8 mouse cellular contexts compared by ENCODE assay signal in the genomic region with DNA sequence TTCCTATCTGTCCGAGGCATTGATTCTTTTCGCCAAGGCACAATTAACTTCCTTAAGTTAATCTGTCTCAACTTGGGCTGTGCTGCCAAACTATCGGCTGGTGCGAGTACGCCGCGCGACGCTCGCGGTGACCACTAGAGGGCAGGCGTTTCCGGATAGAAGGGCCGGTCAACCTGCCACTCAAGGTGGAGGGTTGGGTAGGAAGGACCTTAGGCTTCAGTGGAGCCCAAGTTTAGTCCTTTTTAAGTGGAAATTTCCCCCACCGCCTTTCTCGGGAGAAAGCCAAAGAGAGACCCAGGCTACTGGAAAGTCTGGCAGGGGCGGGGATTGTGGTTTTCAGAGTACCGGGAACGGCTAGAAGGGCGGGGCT. TPM values are rescaled to one million over a fixed set of nuclear protein-coding genes. Genes with fewer than 3 reads are reported as not detected.
DNase-seq lines count a peak whose midpoint lies in the region; ATAC-seq and TF ChIP-seq lines count a peak whose summit lies in the region.

No protein-coding gene starts in this region.

- H3K27ac ChIP-seq in bone marrow, adult 2 months (ENCODE audit: control insufficient read depth, insufficient read depth, low read depth, low read length, poor library complexity), result no peak overlapping the region
- H3K27ac ChIP-seq in embryonic facial prominence, embryonic 15.5 days (replicated peaks), result peak overlapping the region; percentile 89
- H3K27ac ChIP-seq in heart, embryonic 10.5 days, result peak overlapping the region; percentile 85
- H3K27ac ChIP-seq in liver, embryonic 12.5 days, result no peak overlapping the region

- H3K4me2 ChIP-seq in embryonic facial prominence, embryonic 15.5 days (replicated peaks), result peak overlapping the region; percentile 82
- peak overlapping the region; percentile 76 for H3K4me2 ChIP-seq in liver, embryonic 12.5 days
- peak overlapping the region; percentile 70 for H3K4me2 ChIP-seq in myocyte (ENCODE audit: low read depth)

- peak overlapping the region; percentile 7; the same call in 1 of the 2 replicates for H3K9ac ChIP-seq in embryonic facial prominence, embryonic 15.5 days
- peak overlapping the region; percentile 59 for H3K9ac ChIP-seq in liver, embryonic 12.5 days

- peak; percentile 94 for DNase-seq in heart, embryonic 10.5 days (ENCODE audit: low spot score)
- DNase-seq in kidney, adult 9 months, result peak; percentile 96
- DNase-seq in spleen, postnatal 36 days (ENCODE audit: low spot score in 2 of 2), result peak; percentile 82 to 85

- no peaks in the 10 kb centered on the region for H3K79me2 ChIP-seq in C2C12 (ENCODE audit: control insufficient read depth, insufficient read depth)
- no peaks in the 10 kb centered on the region for H3K79me2 ChIP-seq in myocyte (ENCODE audit: control insufficient read depth, insufficient read depth)

- peak; percentile 87 for TF ChIP-seq CTCF in C2C12 (IDR thresholded peaks at IDR 0.05; ENCODE audit: control insufficient read depth, insufficient read depth, insufficient read length)
- peak; percentile 95 for TF ChIP-seq CTCF in bone marrow, adult 2 months (IDR thresholded peaks at IDR 0.05; ENCODE audit: control insufficient read depth, insufficient read depth, low read length)

- H3K36me3 ChIP-seq in C2C12 (ENCODE audit: control insufficient read depth, insufficient read depth) (no peaks in the 10 kb centered on the region), myocyte (ENCODE audit: control insufficient read depth, insufficient read depth) (no peaks in the 10 kb centered on the region)
- H3K36me3 ChIP-seq in embryonic facial prominence, embryonic 15.5 days, result peaks cover 9% of the 10 kb centered on the region; the same call in 1 of the 2 replicates
- H3K36me3 ChIP-seq in heart, embryonic 10.5 days, result peaks cover 3% of the 10 kb centered on the region; the same call in 1 of the 2 replicates
- H3K36me3 ChIP-seq in liver, embryonic 12.5 days, result no peaks in the 10 kb centered on the region

- ATAC-seq in embryonic facial prominence, embryonic 15.5 days (ENCODE audit: insufficient number of reproducible peaks, low FRiP score, low TSS enrichment, low read depth), result peak; percentile 56; the same call in 1 of the 2 replicates
- ATAC-seq in liver, embryonic 12.5 days, result peak; percentile 54

- TF ChIP-seq POLR2A in bone marrow, adult 2 months (IDR thresholded peaks at IDR 0.05; ENCODE audit: borderline replicate concordance, control insufficient read depth, low read depth, low read length), result no peak; the same call in 1 of the 2 replicates
- TF ChIP-seq POLR2A in myocyte (IDR thresholded peaks at IDR 0.05; ENCODE audit: insufficient read length, low read depth), result no peak

- under 1% methylated on average over 20 of the region's 20 CpGs for WGBS in bone marrow, adult 2 months
- WGBS in embryonic facial prominence, embryonic 15.5 days, result 0% methylated on average over 20 of the region's 20 CpGs
- under 1% methylated on average over 20 of the region's 20 CpGs for WGBS in heart, embryonic 10.5 days
- under 1% methylated on average over 20 of the region's 20 CpGs for WGBS in liver, embryonic 12.5 days (ENCODE audit: insufficient replicate concordance)

- H3K4me3 ChIP-seq in C2C12 (ENCODE audit: insufficient read depth, poor library complexity, severe bottlenecking), result no peak overlapping the region
- peak overlapping the region; percentile 30 for H3K4me3 ChIP-seq in bone marrow, adult 2 months (replicated peaks; ENCODE audit: control insufficient read depth, low read depth, low read length)
- H3K4me3 ChIP-seq in embryonic facial prominence, embryonic 15.5 days (replicated peaks), result peak overlapping the region; percentile 46
- H3K4me3 ChIP-seq in heart, embryonic 10.5 days, result peak overlapping the region; percentile 64
- peak overlapping the region; percentile 55 for H3K4me3 ChIP-seq in liver, embryonic 12.5 days
- peak overlapping the region; percentile 22 for H3K4me3 ChIP-seq in myocyte

- H3ac ChIP-seq in C2C12 (ENCODE audit: control insufficient read depth, insufficient read length, low read depth) (peak overlapping the region; percentile 7), myocyte (ENCODE audit: control insufficient read depth, insufficient read length) (no peak overlapping the region)

- H3K4me1 ChIP-seq in bone marrow, adult 2 months (ENCODE audit: control insufficient read depth, insufficient read depth, low read length), result no peaks in the 10 kb centered on the region
- H3K4me1 ChIP-seq in embryonic facial prominence, embryonic 15.5 days, result peaks cover 37% of the 10 kb centered on the region
- H3K4me1 ChIP-seq in heart, embryonic 10.5 days, result peaks cover 53% of the 10 kb centered on the region
- peaks cover 34% of the 10 kb centered on the region for H3K4me1 ChIP-seq in liver, embryonic 12.5 days

- H3K27me3 ChIP-seq in C2C12 (ENCODE audit: control insufficient read depth, insufficient read depth, insufficient read length) (no peaks in the 10 kb centered on the region), myocyte (ENCODE audit: control insufficient read depth, insufficient read depth, insufficient read length) (no peaks in the 10 kb centered on the region)
- no peaks in the 10 kb centered on the region; the same call in 1 of the 2 replicates for H3K27me3 ChIP-seq in embryonic facial prominence, embryonic 15.5 days
- H3K27me3 ChIP-seq in heart, embryonic 10.5 days (ENCODE audit: insufficient read depth, poor library complexity, severe bottlenecking), result peaks cover 77% of the 10 kb centered on the region
- peaks cover 96% of the 10 kb centered on the region for H3K27me3 ChIP-seq in liver, embryonic 12.5 days (replicated peaks)

- no peaks in the 10 kb centered on the region for H3K79me3 ChIP-seq in C2C12 (ENCODE audit: low read depth)

- H3K9me3 ChIP-seq in embryonic facial prominence, embryonic 15.5 days (replicated peaks), result no peaks in the 10 kb centered on the region
- no peaks in the 10 kb centered on the region for H3K9me3 ChIP-seq in heart, embryonic 10.5 days
- H3K9me3 ChIP-seq in liver, embryonic 12.5 days (replicated peaks), result no peaks in the 10 kb centered on the region

TF ChIP-seq in C2C12, 6 proteins besides CTCF, POLR2A, EP300 and RAD21 (continues in another document):
- TF ChIP-seq FOSL1 (IDR thresholded peaks at IDR 0.05; ENCODE audit: insufficient read depth, low read length, poor library complexity, severe bottlenecking) (no peak), MAX (IDR thresholded peaks at IDR 0.05) (no peak), MYOD1 (IDR thresholded peaks at IDR 0.05; ENCODE audit: control insufficient read depth, insufficient read length, low read depth) (no peak), USF1 (IDR thresholded peaks at IDR 0.05; ENCODE audit: low read depth) (no peak)

TF ChIP-seq in myocyte, 11 proteins besides CTCF, POLR2A, EP300 and RAD21 (continues in another document):
- no peak for TF ChIP-seq TCF12 (IDR thresholded peaks at IDR 0.05; ENCODE audit: insufficient read depth, poor library complexity, severe bottlenecking)
- no peak for TF ChIP-seq CEBPB (IDR thresholded peaks at IDR 0.05; ENCODE audit: insufficient read depth, poor library complexity, severe bottlenecking)
- no peak for TF ChIP-seq USF1 (IDR thresholded peaks at IDR 0.05; ENCODE audit: low read depth)

RNA-seq across cellular contexts. Expression of a gene that starts 0.7 kb away (rescaled TPM):
- polyA plus RNA-seq in C2C12 (2012; fragmentation: generic; extraction: Trizol) (0.20 TPM), myocyte (2012; fragmentation: generic; extraction: Trizol) (0.37 TPM)
- 0.67 TPM in 1 of 2 replicates, not detected in the other for polyA plus RNA-seq in bone marrow, adult 2 months (2011; ENCODE audit: insufficient read depth, insufficient read length, low replicate concordance, missing spikeins)
- 4.0 and 10.2 TPM in 2 replicates for polyA plus RNA-seq in embryonic facial prominence, embryonic 15.5 days (2015; fragmentation: Nextera tagmentation; extraction: Ambion mirVana)
- 0.11 and 0.16 TPM in 2 replicates for polyA plus RNA-seq in heart, embryonic 10.5 days (2016; fragmentation: Nextera tagmentation; extraction: Ambion mirVana)
- polyA plus RNA-seq in liver, embryonic 12.5 days (2016; fragmentation: Nextera tagmentation; extraction: Ambion mirVana), result 0.13 TPM in 1 of 2 replicates, not detected in the other

RNA-seq across cellular contexts. Expression of a gene that starts 1.3 kb away (rescaled TPM):
- 248 TPM for polyA plus RNA-seq in C2C12 (2012; fragmentation: generic; extraction: Trizol)
- 33.9 and 66.4 TPM in 2 replicates for polyA plus RNA-seq in bone marrow, adult 2 months (2011; ENCODE audit: insufficient read depth, insufficient read length, low replicate concordance, missing spikeins)
- polyA plus RNA-seq in embryonic facial prominence, embryonic 15.5 days (2015; fragmentation: Nextera tagmentation; extraction: Ambion mirVana), result 173 and 196 TPM in 2 replicates
- 179 and 204 TPM in 2 replicates for polyA plus RNA-seq in heart, embryonic 10.5 days (2016; fragmentation: Nextera tagmentation; extraction: Ambion mirVana)
- polyA plus RNA-seq in liver, embryonic 12.5 days (2016; fragmentation: Nextera tagmentation; extraction: Ambion mirVana), result 160 and 167 TPM in 2 replicates
- polyA plus RNA-seq in myocyte (2012; fragmentation: generic; extraction: Trizol), result 114 TPM

RNA-seq across cellular contexts. Expression of a gene that starts 13.2 kb away (rescaled TPM):
- 9.1 TPM for polyA plus RNA-seq in C2C12 (2012; fragmentation: generic; extraction: Trizol)
- polyA plus RNA-seq in bone marrow, adult 2 months (2011; ENCODE audit: insufficient read depth, insufficient read length, low replicate concordance, missing spikeins), result 2.9 TPM in 1 of 2 replicates, not detected in the other
- 47.1 and 59.7 TPM in 2 replicates for polyA plus RNA-seq in embryonic facial prominence, embryonic 15.5 days (2015; fragmentation: Nextera tagmentation; extraction: Ambion mirVana)
- 18.1 and 20.0 TPM in 2 replicates for polyA plus RNA-seq in heart, embryonic 10.5 days (2016; fragmentation: Nextera tagmentation; extraction: Ambion mirVana)
- 1.7 and 3.1 TPM in 2 replicates for polyA plus RNA-seq in liver, embryonic 12.5 days (2016; fragmentation: Nextera tagmentation; extraction: Ambion mirVana)
- polyA plus RNA-seq in myocyte (2012; fragmentation: generic; extraction: Trizol), result 5.9 TPM

RNA-seq across cellular contexts. Expression of a gene that starts 17.6 kb away (rescaled TPM):
- polyA plus RNA-seq in C2C12 (2012; fragmentation: generic; extraction: Trizol) (299 TPM), myocyte (2012; fragmentation: generic; extraction: Trizol) (371 TPM)
- 47.8 and 69.5 TPM in 2 replicates for polyA plus RNA-seq in bone marrow, adult 2 months (2011; ENCODE audit: insufficient read depth, insufficient read length, low replicate concordance, missing spikeins)
- polyA plus RNA-seq in embryonic facial prominence, embryonic 15.5 days (2015; fragmentation: Nextera tagmentation; extraction: Ambion mirVana), result 294 and 310 TPM in 2 replicates
- polyA plus RNA-seq in heart, embryonic 10.5 days (2016; fragmentation: Nextera tagmentation; extraction: Ambion mirVana), result 244 and 260 TPM in 2 replicates
- 170 and 187 TPM in 2 replicates for polyA plus RNA-seq in liver, embryonic 12.5 days (2016; fragmentation: Nextera tagmentation; extraction: Ambion mirVana)

RNA-seq across cellular contexts. Expression of a gene that starts 17.9 kb away (rescaled TPM):
- polyA plus RNA-seq in C2C12 (2012; fragmentation: generic; extraction: Trizol) (11.0 TPM), myocyte (2012; fragmentation: generic; extraction: Trizol) (15.2 TPM)
- 0.59 and 1.6 TPM in 2 replicates for polyA plus RNA-seq in bone marrow, adult 2 months (2011; ENCODE audit: insufficient read depth, insufficient read length, low replicate concordance, missing spikeins)
- polyA plus RNA-seq in embryonic facial prominence, embryonic 15.5 days (2015; fragmentation: Nextera tagmentation; extraction: Ambion mirVana), result 5.0 and 5.9 TPM in 2 replicates
- 0.79 and 1.9 TPM in 2 replicates for polyA plus RNA-seq in heart, embryonic 10.5 days (2016; fragmentation: Nextera tagmentation; extraction: Ambion mirVana)
- 0.31 and 0.38 TPM in 2 replicates for polyA plus RNA-seq in liver, embryonic 12.5 days (2016; fragmentation: Nextera tagmentation; extraction: Ambion mirVana)

Comparison
In these comparisons a context has a peak if more than half of its experiments do, and no peak if none do; other contexts are left out.
1. H3K27ac ChIP-seq: peak in embryonic facial prominence, embryonic 15.5 days (single experiment) and heart, embryonic 10.5 days (single experiment); none in bone marrow, adult 2 months (single experiment) and liver, embryonic 12.5 days (single experiment).
2. Peak in every context shown above with its lines, with median percentiles within 50 percentile points of each other: H3K4me2 ChIP-seq and DNase-seq.